Mouse (Mus musculus) cerebellum, postnatal 36 days (tissue): ENCODE measurements at regions not wholly inside any gene's neighbourhood (a gene's known extent, or its start where the extent isn't known, plus 50 kb on each side); places are given as distances from the start of the nearest gene placed in this dataset.
A peak's percentile ranks its signal among the peaks of the same experiment; 100 is the strongest.

Source experiments
- DNase-seq, 2 experiments: peaks; one replicate each; pipeline ENCODE4 v3.0.0; 2021 to 2022; ENCODE audit warnings: mixed read lengths in 2 of 2

GRCm38 (mm10) chr3:62159031-62159430 is 179.1 kb upstream of the Arhgef26 start:
- DNase-seq: peak; percentile 27 to 61

- DNase-seq: no peak
These were observed 167.5 kb upstream of the Arhgef26 start for GRCm38 (mm10) chr3:62170647-62171046.

GRCm38 (mm10) chr3:62187807-62188509 is 150.2 kb upstream of the Arhgef26 start:
- no peak for DNase-seq

- no peak for DNase-seq
These were observed 145.7 kb upstream of the Arhgef26 start for GRCm38 (mm10) chr3:62192466-62192865.

- no peak for DNase-seq
These were observed 143.7 kb upstream of the Arhgef26 start for GRCm38 (mm10) chr3:62194421-62194820.

- no peak for DNase-seq
These were observed 141.5 kb upstream of the Arhgef26 start for GRCm38 (mm10) chr3:62196679-62197078.

- peak in 1 of 2 experiments; percentile 9 for DNase-seq
These were observed 122.3 kb upstream of the Arhgef26 start for GRCm38 (mm10) chr3:62215806-62216205.

GRCm38 (mm10) chr3:62217335-62217734 is 120.8 kb upstream of the Arhgef26 start:
- no peak for DNase-seq

GRCm38 (mm10) chr3:62227697-62228096 is 110.4 kb upstream of the Arhgef26 start:
- DNase-seq: no peak

- no peak for DNase-seq
These were observed 110.0 kb upstream of the Arhgef26 start for GRCm38 (mm10) chr3:62228156-62228555.

GRCm38 (mm10) chr3:62241031-62241430 is 97.1 kb upstream of the Arhgef26 start:
- DNase-seq: no peak

- no peak for DNase-seq
These were observed 66.4 kb upstream of the Arhgef26 start for GRCm38 (mm10) chr3:62271703-62272102.

GRCm38 (mm10) chr3:62278279-62278678 is 59.9 kb upstream of the Arhgef26 start:
- no peak for DNase-seq

GRCm38 (mm10) chr3:62280960-62281359 is 57.2 kb upstream of the Arhgef26 start:
- DNase-seq: no peak
